Mouse (Mus musculus) T-helper 17 cell (primary cell): Measurements from ENCODE around the gene Sumf1.

ENCODE experiments used
- in situ Hi-C, 2 experiments: fragments of 300-600 bp; cut with MboI, MseI; formaldehyde crosslinking; loops; 1 replicate in 1 of 2; 2 replicates in 1 of 2; pipeline ENCODE4 v1.15.1; 2025; ENCODE audit warnings: high pct_unique_total_duplicates in 2 of 2

The Sumf1 gene

DNA sequence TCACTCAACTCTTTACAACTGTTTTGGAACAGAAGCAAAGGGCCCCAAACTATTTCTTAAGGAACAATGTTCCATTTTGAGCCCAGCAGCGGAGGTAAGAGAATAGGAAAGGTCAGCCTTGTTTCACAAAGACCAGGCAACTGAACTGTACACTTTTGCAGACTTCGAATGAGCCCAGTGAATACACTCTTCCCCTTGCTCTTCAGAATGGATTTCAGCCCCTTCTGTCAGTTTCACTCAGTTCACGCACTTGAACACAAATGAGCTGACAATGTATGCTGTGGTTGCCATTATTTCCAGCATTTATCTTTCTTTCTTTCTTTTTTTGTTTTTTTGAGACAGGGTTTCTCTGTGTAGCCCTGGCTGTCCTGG lies 86.5 kb downstream of the Sumf1 start:
- in situ Hi-C loops = no loop called here

DNA sequence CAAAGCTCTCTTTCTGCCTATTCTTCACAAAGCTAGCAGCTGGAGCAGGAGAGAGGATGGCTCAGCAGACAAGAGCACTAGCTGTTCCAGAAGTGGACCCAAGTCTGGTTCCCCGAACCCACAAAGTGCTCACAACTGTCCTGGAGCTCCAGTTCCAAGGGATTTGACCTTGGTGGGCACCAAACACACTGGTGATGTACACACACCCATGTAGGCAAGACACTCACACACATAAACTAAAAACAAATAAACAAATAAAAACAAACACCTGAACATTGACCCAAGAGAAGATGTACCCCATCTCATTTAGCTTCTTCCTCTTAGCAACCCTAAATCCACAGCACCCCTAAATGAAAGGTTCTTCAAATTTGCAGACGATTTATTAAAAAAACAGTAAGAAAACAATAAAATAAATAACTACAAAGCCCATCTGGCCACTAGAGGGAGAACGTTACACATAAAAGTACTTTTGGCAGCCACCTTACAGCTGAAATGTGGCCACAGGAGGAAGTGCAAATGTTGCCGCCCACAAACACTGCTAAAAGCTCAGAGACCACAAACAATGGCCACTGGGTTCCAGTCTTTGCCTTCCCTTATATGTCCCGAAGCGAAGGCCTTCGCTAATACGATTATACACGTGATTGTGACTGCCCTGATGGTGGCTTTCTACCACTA lies 87.1 kb downstream of the Sumf1 start:
- in situ Hi-C loops = no loop called here

DNA sequence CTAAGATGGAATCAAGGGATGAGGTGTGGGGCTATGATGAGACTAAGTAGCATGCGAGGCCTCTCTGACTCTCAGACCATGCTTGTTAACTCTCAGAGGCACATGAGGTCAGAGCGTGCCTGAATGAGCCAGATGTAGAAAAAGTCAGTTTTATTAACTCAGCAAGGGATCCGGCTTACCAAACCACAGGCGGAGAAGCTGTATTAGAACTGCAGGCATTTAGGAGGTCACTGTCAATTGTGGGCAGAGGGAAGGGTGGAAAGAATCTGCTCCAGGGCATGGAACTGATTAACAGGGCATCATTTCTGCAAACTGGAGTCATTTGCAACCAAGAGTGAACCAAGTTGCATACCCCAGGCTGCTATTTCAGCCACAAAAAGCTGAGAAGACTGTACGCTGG lies 89.9 kb downstream of the Sumf1 start:
- in situ Hi-C loops = no loop called here

DNA sequence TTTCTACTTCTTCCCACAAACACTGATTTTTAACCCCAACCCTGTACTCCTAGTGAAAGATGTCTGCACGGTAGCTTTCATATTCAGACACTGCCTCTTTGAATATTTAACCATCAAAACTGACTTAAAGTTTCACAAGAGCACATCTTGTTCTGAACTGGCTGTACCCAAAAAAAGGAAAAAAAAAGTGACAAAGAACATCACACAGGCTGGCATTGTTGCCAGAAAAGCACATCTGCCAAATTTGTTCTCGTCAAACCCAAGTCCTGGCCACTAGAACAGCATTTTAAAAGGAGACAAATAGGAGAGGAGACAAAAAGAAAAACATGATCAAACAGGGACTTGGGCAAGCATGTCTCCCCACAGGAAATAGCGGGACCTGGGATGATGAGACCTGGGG lies 91.9 kb downstream of the Sumf1 start:
- in situ Hi-C loops = no loop called here

DNA sequence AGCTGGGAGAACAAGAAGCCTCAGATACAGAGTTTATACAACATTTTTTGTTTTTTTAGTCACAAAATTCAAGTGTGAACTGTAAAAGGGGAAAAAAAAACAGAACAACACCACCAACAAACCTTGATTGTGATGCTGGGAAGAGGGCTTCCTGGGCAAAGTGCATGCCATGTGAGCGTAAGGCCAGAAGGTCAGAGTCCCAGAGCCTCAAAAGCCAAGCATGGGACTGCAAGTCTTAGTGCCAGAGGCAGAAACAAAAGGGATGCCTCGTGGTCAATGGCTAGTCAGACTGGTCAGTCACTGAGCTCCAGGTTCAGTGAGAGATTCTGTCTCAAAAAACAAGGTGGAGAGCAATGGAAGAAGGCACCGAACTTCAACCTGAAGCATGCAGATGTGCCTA lies 92.7 kb downstream of the Sumf1 start:
- in situ Hi-C loops = no loop called here

DNA sequence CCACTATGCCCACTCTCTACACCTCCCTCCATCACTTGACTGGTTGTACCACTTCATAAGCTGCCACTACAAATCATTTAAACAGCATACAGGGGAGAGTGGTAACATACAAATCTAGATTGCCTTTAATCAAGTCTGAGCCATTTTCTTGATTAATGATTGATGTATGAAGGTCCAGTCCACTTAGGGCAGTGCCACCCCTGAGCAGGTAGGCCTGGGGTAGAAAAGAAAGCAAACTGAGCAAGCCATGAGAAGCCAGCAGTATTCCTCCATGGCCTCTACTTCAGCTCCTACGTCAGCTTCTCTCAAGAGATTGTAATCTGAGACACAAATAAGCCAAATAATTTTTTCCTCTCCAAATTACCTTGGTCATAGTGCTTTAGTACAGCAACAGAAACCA lies 94.1 kb downstream of the Sumf1 start:
- in situ Hi-C loops = no loop called here

DNA sequence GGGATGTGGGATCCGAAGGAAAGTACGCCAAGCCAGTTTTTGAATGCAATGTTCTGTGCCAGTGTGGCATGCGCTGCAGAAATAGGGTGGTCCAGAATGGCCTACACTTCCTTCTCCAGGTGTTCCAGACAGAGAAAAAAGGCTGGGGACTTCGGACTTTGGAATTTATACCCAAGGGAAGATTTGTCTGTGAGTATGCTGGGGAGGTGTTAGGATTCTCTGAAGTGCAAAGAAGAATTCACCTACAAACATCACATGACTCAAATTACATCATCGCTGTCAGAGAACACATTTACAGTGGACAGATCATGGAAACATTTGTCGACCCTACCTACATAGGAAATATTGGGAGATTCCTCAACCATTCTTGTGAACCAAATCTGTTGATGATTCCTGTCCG lies 109.5 kb downstream of the Sumf1 start:
- in situ Hi-C loops = loop anchor here in 1 of 2 experiments (5.0 kb wide), 1 partner anchor 671 kb away; no protein-coding TSS in a partner anchor

DNA sequence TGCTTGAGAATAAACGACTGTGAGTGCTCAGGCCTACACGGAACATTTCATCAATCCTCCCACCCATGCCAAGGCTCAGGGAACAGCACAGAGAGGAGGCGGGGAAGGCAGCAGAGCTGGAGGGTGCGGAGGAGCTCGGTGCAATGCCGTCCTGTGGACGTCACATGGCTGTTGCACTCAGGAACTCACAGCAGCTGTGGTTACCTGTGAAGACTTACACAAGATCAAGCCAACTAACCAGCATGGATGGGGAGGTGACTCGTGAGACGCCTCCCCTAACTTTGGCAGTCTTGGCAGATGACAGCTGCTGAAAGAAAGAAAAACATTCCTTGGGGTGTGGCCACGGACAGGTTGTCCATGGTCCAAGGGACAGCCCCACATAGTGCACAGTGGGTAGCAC lies 110.8 kb downstream of the Sumf1 start:
- in situ Hi-C loops = loop anchor here in 1 of 2 experiments (5.0 kb wide), 1 partner anchor 673 kb away; no protein-coding TSS in a partner anchor

DNA sequence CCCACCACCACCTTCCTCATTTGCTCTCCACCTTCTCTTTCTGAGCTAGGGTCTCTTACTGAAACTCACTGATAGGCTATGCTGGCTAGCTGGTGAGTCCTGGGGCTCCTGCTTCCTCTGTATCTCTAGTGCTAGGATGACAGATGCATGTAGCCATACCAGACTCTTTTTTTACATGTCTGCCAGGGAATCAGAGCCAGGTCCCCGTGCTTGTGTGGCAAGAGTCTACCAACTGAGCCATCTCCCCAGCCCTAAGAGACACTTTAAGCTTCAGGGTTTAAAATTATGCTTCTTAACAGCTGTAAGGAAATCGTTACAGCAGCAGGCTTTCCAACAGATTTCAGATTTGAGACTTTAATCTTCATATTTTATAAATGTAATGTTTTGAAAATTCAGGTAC lies 111.5 kb downstream of the Sumf1 start:
- in situ Hi-C loops = no loop called here

DNA sequence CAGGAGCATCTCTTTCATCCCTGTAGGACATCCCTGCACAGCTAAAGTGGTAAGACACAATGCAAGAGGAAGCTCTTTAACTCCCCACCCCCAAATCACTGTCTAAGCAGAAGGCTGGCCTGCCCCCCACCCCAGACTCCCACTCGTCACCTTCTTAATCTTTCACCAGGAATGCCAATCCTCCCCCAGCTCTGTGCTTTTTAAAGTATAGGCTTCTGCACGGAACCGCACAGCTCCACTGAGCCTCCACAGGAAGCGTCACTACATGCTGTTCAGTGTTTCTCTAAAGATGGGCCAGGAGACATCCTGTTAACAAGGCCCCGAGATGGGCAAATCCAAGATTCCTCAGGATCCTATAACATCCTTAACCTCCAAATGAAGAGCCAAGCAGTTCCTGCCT lies 112.3 kb downstream of the Sumf1 start:
- in situ Hi-C loops = no loop called here

DNA sequence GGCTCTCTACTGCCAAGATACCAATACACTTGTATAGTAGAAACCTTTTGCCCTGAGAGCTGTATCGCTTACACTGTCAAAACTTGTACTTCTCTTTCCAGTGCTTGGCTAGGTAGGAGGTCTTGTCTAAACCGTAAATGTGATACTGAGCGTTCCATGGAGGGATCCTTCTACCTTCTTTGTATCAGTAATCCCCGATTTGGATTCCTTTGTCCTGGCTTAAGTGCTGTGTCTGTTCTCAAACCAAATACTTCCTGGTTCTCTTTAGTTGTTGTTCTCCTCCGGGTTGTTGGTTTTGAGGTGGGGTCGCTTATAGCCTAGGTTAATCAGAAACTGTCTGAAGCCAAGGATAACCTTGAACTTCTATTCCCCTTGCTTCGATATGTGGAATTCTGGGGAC lies 114.4 kb downstream of the Sumf1 start:
- in situ Hi-C loops = no loop called here

DNA sequence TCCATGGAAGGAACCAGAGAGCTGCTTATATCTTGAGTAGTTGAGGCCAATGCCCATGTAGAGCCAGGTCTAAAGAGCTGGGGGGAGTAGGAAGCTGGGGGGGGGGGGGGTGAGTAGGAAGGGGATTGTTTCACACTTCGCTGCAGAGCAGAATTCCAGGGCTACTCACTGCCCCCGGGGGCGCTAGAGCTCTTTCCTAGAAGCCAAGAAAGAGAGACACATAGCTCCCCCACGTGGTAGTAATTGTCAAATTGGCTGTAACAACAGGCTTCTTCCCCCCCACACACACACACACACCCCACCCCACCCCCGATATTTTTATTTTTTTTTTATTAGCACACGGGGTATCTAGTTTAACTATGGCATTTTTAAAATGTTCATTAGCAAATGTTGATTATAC lies 119.8 kb downstream of the Sumf1 start:
- in situ Hi-C loops = loop anchor here in 1 of 2 experiments (10.0 kb wide), 1 partner anchor 149 kb away; the partner anchor contains the start of gene Itpr1

DNA sequence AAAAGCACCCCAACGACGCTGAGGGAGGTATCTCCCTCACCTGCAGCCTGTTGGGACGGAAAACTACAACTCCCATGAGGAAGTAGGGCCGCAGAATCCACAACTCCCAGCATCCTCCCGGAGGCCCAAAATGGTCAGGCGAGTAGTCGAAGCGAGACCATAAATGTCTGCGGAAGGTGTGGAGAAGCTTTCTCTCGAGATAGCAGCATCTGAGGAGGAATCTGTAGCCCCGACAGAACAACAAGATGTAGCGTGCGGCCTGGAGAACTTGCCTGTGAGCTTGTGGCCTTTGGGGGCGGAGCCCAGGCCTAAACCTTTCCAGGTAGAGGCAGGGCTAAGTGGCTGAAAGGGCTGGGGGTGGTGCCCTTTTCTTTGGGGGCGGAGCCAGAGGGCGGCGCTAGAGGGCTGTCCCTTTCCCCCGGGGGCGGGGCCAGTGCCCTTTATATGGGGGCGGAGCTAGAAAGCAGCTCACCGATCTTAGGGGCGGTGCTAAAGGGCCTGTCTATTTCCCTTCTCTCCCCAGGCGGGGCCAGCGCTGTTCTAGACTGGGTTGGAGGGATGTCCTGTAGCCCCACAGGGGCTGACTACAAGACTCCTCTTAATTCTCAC lies 120.4 kb downstream of the Sumf1 start, which contains the start of gene Setmar:
Gene Setmar (plus strand): TSS at position 128 of the 609 bp plus-strand sequence.
- in situ Hi-C loops = loop anchor here (5.0 to 10.0 kb wide), 2 partner anchors 150 to 1268 kb away; partner anchors contain the start of gene Itpr1 (in 1 of the 2)

DNA sequence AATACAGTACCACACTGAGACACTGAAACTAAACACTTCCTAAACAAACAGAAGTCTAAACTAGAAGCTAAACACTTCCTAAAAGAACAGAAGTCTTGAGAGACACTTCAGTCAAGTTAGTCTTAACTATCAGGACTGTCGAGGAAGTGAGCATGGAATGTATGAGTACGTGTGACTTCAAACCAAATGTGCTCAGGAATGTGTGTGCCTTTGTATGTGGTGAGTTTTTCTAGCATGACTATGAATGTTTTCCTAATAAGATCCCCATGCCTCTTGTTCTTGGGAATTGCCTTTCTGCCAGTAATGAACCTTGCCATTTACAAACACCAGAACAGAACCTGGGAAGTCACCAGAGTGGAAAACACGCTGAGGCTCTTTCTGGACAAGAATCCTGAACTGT lies 124.3 kb downstream of the Sumf1 start:
- in situ Hi-C loops = loop anchor here (5.0 to 10.0 kb wide), 2 partner anchors 154 to 1264 kb away; partner anchors contain the start of gene Itpr1 (in 1 of the 2)

DNA sequence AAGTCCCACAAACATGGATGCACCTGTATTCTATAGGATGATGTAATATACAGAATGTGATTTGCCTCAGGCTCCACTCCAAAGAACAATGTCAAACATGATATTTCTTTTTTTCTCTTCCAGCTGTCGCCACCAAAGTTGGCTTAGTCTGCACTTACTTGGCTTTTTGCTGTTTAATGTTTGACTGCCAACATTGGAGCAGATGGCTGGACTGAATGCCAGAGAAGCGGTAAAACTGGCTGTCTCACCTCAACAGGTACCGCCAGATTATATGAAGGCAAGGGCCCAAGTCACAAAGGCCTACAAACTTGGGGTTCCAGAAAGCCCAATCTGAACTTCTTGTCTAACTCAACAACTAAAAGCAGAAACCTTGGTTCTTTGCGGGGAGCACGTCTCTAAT lies 127.3 kb downstream of the Sumf1 start:
- in situ Hi-C loops = loop anchor here in 1 of 2 experiments (10.0 kb wide), 1 partner anchor 1383 kb away; no protein-coding TSS in a partner anchor

DNA sequence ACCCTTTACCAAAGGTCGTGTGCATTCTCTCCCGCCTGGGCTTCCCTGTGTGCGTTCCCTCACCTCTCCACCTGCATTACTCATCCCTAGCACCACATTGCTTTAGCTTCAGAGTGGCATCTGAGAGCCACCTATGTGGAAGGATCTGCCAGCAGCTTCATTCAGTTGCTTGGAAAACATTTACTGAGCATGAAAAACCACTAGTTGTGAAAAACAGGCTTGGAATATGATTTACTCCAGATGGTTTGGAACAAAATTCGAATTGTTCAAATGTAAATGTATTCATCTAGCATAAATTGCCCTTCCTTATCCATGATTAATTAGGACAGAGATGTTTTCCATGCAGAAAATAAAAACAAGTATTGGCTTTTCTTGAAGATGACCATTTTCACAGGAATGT lies 128.0 kb downstream of the Sumf1 start:
- in situ Hi-C loops = loop anchor here in 1 of 2 experiments (10.0 kb wide), 1 partner anchor 1383 kb away; no protein-coding TSS in a partner anchor
